Comparison of ENCODE assay signal across 8 mouse cellular contexts in the genomic region with DNA sequence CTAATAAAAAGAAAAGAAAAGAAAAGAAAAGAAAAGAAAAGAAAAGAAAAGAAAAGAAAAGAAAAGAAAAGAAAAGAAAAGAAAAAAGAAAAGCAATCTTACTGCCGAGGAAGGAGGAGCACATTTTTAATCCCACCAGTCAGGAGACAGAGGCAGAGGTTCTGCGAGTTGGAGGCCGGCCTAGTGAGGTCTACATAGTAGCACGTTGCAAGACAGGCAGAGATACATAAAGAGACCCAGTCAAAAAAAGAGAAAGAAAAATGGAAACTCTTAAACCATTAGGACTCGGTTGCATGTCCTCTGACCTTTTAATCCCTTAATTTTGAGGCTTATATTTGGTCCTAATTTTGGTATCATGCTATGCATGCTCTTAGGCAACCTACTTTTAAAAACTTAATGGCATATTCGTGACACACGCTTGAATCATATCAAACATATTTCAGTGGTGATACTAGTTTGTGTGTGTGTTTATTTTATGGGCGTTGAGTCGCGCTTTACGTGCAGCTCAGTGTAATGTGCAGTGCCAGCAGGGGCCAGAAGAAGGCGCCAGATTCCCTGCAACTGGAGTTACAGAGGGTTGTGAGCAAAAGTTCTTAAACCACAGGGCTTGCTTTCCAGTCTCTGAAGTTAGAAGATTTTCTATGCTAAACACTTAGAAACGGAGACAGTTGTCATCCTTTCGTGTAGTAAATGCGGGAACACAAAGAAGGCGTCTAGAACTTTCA. TPM values are rescaled to one million over a fixed set of nuclear protein-coding genes. Genes with fewer than 3 reads are reported as not detected.
DNase-seq lines count a peak whose midpoint lies in the region; ATAC-seq lines count a peak whose summit lies in the region.

No protein-coding gene starts in this region.

- H3K4me1 ChIP-seq in hindbrain, embryonic 14.5 days (replicated peaks; ENCODE audit: control insufficient read depth, insufficient read depth, low read length) = no peaks in the 10 kb centered on the region; the same call in 1 of the 2 replicates

- no peak for ATAC-seq in hindbrain, embryonic 14.5 days (ENCODE audit: low FRiP score)

- H3K27me3 ChIP-seq in hindbrain, embryonic 14.5 days (ENCODE audit: control insufficient read depth, insufficient read depth, low read length) = no peaks in the 10 kb centered on the region

- WGBS in hindbrain, embryonic 14.5 days = 9% methylated on average over 16 of the region's 16 CpGs

- no peaks in the 10 kb centered on the region for H3K9me3 ChIP-seq in hindbrain, embryonic 14.5 days (ENCODE audit: control insufficient read depth, low read length)

- peak overlapping the region; percentile 65 for H3K4me3 ChIP-seq in hindbrain, embryonic 14.5 days (replicated peaks; ENCODE audit: low read length)

- no peak overlapping the region for H3K27ac ChIP-seq in hindbrain, embryonic 14.5 days

- H3K36me3 ChIP-seq in hindbrain, embryonic 14.5 days (replicated peaks; ENCODE audit: control insufficient read depth, insufficient read depth) = 0 out of 2 replicates have a peak, but pooled peaks cover 9% of the 10 kb centered on the region

- peak overlapping the region; percentile 81 for H3K4me2 ChIP-seq in hindbrain, embryonic 14.5 days (replicated peaks)

- no peak overlapping the region for H3K9ac ChIP-seq in hindbrain, embryonic 14.5 days

- peak; percentile 86 for DNase-seq in T-cell, adult 2 months (ENCODE audit: low spot score)
- peak; percentile 80 to 81 for DNase-seq in cerebellum, postnatal 36 days
- peak; percentile 61 to 72 for DNase-seq in frontal cortex, postnatal 36 days (ENCODE audit: low spot score in 2 of 2)
- peak; percentile 74 for DNase-seq in hindbrain, embryonic 14.5 days (ENCODE audit: low spot score)
- DNase-seq in left cerebral cortex, adult 18-20 months (ENCODE audit: low spot score in 2 of 2) = peak; percentile 70 to 74
- peak; percentile 87 to 92 for DNase-seq in lung, postnatal 4 days
- DNase-seq in right cerebral cortex, postnatal 10 days (ENCODE audit: low spot score in 2 of 2) = peak; percentile 75 to 82
- peak; percentile 93 for DNase-seq in urinary bladder, postnatal 14 days (ENCODE audit: low spot score)

RNA-seq across cellular contexts. Expression of gene Nans, which starts 18.9 kb away (rescaled TPM):
- 59.7 and 60.3 TPM in 2 replicates for polyA plus RNA-seq in hindbrain, embryonic 14.5 days (2014; fragmentation: Nextera tagmentation; extraction: Ambion mirVana)
- total RNA-seq in left cerebral cortex, adult 18-20 months (2021) = 10 to 100 TPM; 14.8 to 19.2 TPM

RNA-seq across cellular contexts. Expression of gene Trim14, which starts 28.0 kb away (rescaled TPM):
- 1.7 and 2.2 TPM in 2 replicates for polyA plus RNA-seq in hindbrain, embryonic 14.5 days (2014; fragmentation: Nextera tagmentation; extraction: Ambion mirVana)
- 1 to 10 TPM in 1 of 2 experiments, under 1 TPM in 1; 0.74 to 1.3 TPM for total RNA-seq in left cerebral cortex, adult 18-20 months (2021)

RNA-seq across cellular contexts. Expression of gene Anp32b, which starts 57.2 kb away (rescaled TPM):
- 63.2 and 68.3 TPM in 2 replicates for polyA plus RNA-seq in hindbrain, embryonic 14.5 days (2014; fragmentation: Nextera tagmentation; extraction: Ambion mirVana)
- 10 to 100 TPM; 41.5 to 45.7 TPM for total RNA-seq in left cerebral cortex, adult 18-20 months (2021)
